ENCODE assay signal across 8 mouse cellular contexts in genomic region chr9:30140188-30140587, GRCm38 (mm10).
DNase-seq lines count a peak whose midpoint lies in the region; ATAC-seq lines count a peak whose summit lies in the region.

No protein-coding gene starts in this region.

- no peaks in the 10 kb centered on the region for H3K36me3 ChIP-seq in hindbrain, embryonic 15.5 days
- no peaks in the 10 kb centered on the region for H3K36me3 ChIP-seq in hindbrain, embryonic 12.5 days
- no peaks in the 10 kb centered on the region for H3K36me3 ChIP-seq in kidney, embryonic 16.5 days (ENCODE audit: insufficient read depth, low read length)

- H3K27me3 ChIP-seq in hindbrain, embryonic 15.5 days, result no peaks in the 10 kb centered on the region
- no peaks in the 10 kb centered on the region for H3K27me3 ChIP-seq in hindbrain, embryonic 12.5 days
- no peaks in the 10 kb centered on the region for H3K27me3 ChIP-seq in kidney, embryonic 16.5 days (ENCODE audit: insufficient read depth, low read length)

- intact Hi-C loops in left cerebral cortex, postnatal 4 days (cut with DNase I), result no loop called here

- no peaks in the 10 kb centered on the region for H3K9me3 ChIP-seq in hindbrain, embryonic 15.5 days
- no peaks in the 10 kb centered on the region for H3K9me3 ChIP-seq in hindbrain, embryonic 12.5 days (replicated peaks)
- no peaks in the 10 kb centered on the region for H3K9me3 ChIP-seq in kidney, embryonic 16.5 days (ENCODE audit: low read length)

- H3K27ac ChIP-seq in hindbrain, embryonic 15.5 days (replicated peaks), result no peak overlapping the region
- no peak overlapping the region for H3K27ac ChIP-seq in hindbrain, embryonic 12.5 days
- no peak overlapping the region for H3K27ac ChIP-seq in kidney, embryonic 16.5 days (ENCODE audit: low read length)

- peaks cover 22% of the 10 kb centered on the region for H3K4me1 ChIP-seq in hindbrain, embryonic 15.5 days (replicated peaks)
- H3K4me1 ChIP-seq in hindbrain, embryonic 12.5 days, result peaks cover 8% of the 10 kb centered on the region; the same call in 1 of the 2 replicates
- H3K4me1 ChIP-seq in kidney, embryonic 16.5 days (ENCODE audit: insufficient read depth, low read length), result 0 out of 2 replicates have a peak, but pooled peaks cover 3% of the 10 kb centered on the region

- no peak overlapping the region for H3K9ac ChIP-seq in hindbrain, embryonic 15.5 days
- H3K9ac ChIP-seq in hindbrain, embryonic 12.5 days, result no peak overlapping the region
- H3K9ac ChIP-seq in kidney, embryonic 16.5 days (replicated peaks; ENCODE audit: low read length), result no peak overlapping the region

- peak; percentile 73 to 81 for DNase-seq in cerebellum, adult 18-20 months
- peak; percentile 9 to 25 for DNase-seq in gastrocnemius, adult 8-10 months (ENCODE audit: low spot score in 2 of 2)
- peak; percentile 94 for DNase-seq in left cerebral cortex, postnatal 4 days
- DNase-seq in right cerebral cortex, adult 2 months (ENCODE audit: low spot score in 2 of 2), result peak; percentile 85 to 87

- H3K4me3 ChIP-seq in hindbrain, embryonic 15.5 days, result no peak overlapping the region
- no peak overlapping the region for H3K4me3 ChIP-seq in hindbrain, embryonic 12.5 days
- no peak overlapping the region for H3K4me3 ChIP-seq in kidney, embryonic 16.5 days (ENCODE audit: low read length)

- 36% methylated on average over 3 of the region's 3 CpGs for WGBS in hindbrain, embryonic 15.5 days
- WGBS in hindbrain, embryonic 12.5 days, result 60% methylated on average over 3 of the region's 3 CpGs
- WGBS in kidney, embryonic 16.5 days, result 47% methylated on average over 3 of the region's 3 CpGs

- peak; percentile 78 for ATAC-seq in hindbrain, embryonic 15.5 days (ENCODE audit: low FRiP score, low read depth)
- ATAC-seq in hindbrain, embryonic 12.5 days (ENCODE audit: low FRiP score), result no peak
- peak; percentile 77 for ATAC-seq in kidney, embryonic 16.5 days (ENCODE audit: low FRiP score, low TSS enrichment)
- no peak for ATAC-seq in megakaryocyte-erythroid progenitor cell, adult 5-6 weeks (replicated peaks; ENCODE audit: low FRiP score, low TSS enrichment, poor library complexity, severe bottlenecking)

- no peak overlapping the region for H3K4me2 ChIP-seq in hindbrain, embryonic 15.5 days
- H3K4me2 ChIP-seq in hindbrain, embryonic 12.5 days (replicated peaks), result no peak overlapping the region
- H3K4me2 ChIP-seq in kidney, embryonic 16.5 days (replicated peaks; ENCODE audit: low read depth, low read length), result no peak overlapping the region

Comparison
In these comparisons a context has a peak if more than half of its experiments do, and no peak if none do; other contexts are left out.
1. ATAC-seq: peak in hindbrain, embryonic 15.5 days (single experiment) and kidney, embryonic 16.5 days (single experiment); none in hindbrain, embryonic 12.5 days (single experiment) and megakaryocyte-erythroid progenitor cell, adult 5-6 weeks (single experiment).
2. DNase-seq: peak in every context shown above with its lines; median percentile 94 in left cerebral cortex, postnatal 4 days; 86 in right cerebral cortex, adult 2 months; 77 in cerebellum, adult 18-20 months; 17 in gastrocnemius, adult 8-10 months.